Mouse (Mus musculus) heart, embryonic 10.5 days (tissue): ENCODE measurements around the gene Oxgr1. TPM values are rescaled to one million over a fixed set of nuclear protein-coding genes. Genes with fewer than 3 reads are reported as not detected.

Experiments
- DNase-seq: peaks from one replicate; pipeline ENCODE4 v3.0.0-alpha.2; 2017; ENCODE audit warnings: low spot score
- H3K27ac ChIP-seq: fragments of 300-500 bp; sonication (generic); 2 replicates; pipeline ENCODE4 v1.5.1; 2016; ENCODE audit warnings: mild to moderate bottlenecking
- H3K27me3 ChIP-seq: fragments of 300-500 bp; sonication (generic); 2 replicates; pipeline ENCODE4 v1.6.1; 2016; ENCODE audit warnings: mild to moderate bottlenecking; ENCODE audit not compliant: poor library complexity, insufficient read depth, severe bottlenecking
- H3K36me3 ChIP-seq: fragments of 300-500 bp; sonication (generic); 2 replicates; pipeline ENCODE4 v1.6.1; 2016; ENCODE audit warnings: mild to moderate bottlenecking, moderate library complexity
- H3K4me1 ChIP-seq: fragments of 300-500 bp; sonication (generic); 2 replicates; pipeline ENCODE4 v1.6.1; 2016; ENCODE audit warnings: mild to moderate bottlenecking
- H3K4me3 ChIP-seq: fragments of 300-500 bp; sonication (generic); 2 replicates; pipeline ENCODE4 v1.5.1; 2016; ENCODE audit warnings: mild to moderate bottlenecking, moderate library complexity
- H3K9me3 ChIP-seq: fragments of 300-500 bp; sonication (generic); 2 replicates; pipeline ENCODE4 v1.6.1; 2016; ENCODE audit warnings: mild to moderate bottlenecking, moderate library complexity
- WGBS: fragments of 180-500 bp; shearing (Covaris S2); methylation state at CpG from one replicate; pipeline ENCODE4 v1.1.7; 2016; 5-methylcytosine and 5-hydroxymethylcytosine counted together
- polyA plus RNA-seq: library from polyadenylated mRNA; unstranded; fragments of >200 nt; fragmentation: Nextera tagmentation; extraction: Ambion mirVana; gene quantifications from 2 replicates; pipeline ENCODE4 v1.2.1, GENCODE M21; 2016

Oxgr1 gene
- not detected in 2 replicates for polyA plus RNA-seq

DNA sequence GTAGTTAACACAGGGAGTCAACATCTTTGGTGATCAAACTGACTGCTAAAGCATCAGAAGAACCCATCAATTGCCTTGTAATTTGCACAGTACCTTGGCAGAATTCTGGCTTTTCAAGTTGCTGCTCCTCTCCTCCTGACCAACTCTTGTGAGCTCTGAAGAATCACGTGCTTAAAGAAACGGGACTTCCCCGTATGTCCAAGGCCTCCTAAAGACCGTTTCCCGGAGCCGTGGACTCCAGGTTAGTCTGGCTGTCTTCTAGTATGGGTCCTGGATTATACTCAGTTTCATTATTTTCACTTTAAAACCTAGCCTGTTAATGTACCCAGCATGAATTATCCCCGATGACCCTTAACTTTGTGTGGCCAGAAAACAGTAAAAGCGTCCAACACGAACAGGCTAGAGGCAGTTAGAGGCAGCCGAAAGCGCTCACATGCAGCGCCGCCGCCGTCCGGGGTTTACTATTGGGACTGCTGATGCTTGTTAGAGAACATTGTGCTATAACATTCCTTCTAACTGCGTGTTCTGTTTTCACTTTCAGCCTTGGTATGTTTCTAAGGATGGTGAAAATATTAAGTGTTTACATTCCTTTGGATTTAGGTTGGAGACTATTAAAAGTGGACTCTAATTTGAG, at the start of gene Oxgr1:
Oxgr1 (minus strand) TSS at position 249 of the 634 bp plus-strand sequence.
- Histone ChIP-seq H3K4me3 (no peak within 1 kb of the TSS), H3K4me1 (no peaks in the 10 kb centered on the region), H3K36me3 (no peaks in the 10 kb centered on the region), H3K27ac (no peak within 1 kb of the TSS), H3K27me3 (no peaks in the 10 kb centered on the region), H3K9me3 (no peaks in the 10 kb centered on the region)
- 91% methylated on average over 17 of the region's 17 CpGs for WGBS
- no peak for DNase-seq

DNA sequence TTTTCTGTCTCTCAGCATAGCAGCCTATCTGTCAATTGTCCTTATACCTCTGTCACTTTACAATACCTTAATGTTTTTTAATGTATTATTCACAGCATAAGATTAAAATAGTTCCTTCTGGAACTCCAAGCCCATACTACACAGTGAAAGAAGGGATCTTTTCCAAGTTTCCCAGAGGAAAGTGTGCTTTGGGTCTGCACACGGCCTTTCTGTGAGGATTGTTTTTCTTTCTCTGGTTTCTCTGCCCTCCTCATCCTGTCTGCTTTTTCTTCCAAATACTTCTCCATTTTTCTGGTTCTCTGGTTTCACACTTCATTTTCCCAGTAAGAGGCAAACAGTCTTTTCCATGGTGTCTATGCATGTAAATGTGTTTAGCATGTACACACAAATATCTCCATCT, 48.2 kb upstream of the Oxgr1 start:
- no peaks in the 10 kb centered on the region for H3K4me1 ChIP-seq
- H3K27ac ChIP-seq: no peak overlapping the region
- 42% methylated on average over 1 of the region's 1 CpGs for WGBS
- no peaks in the 10 kb centered on the region for H3K36me3 ChIP-seq
- no peaks in the 10 kb centered on the region for H3K9me3 ChIP-seq
- DNase-seq: no peak
- H3K4me3 ChIP-seq: no peak overlapping the region
- H3K27me3 ChIP-seq: no peaks in the 10 kb centered on the region

DNA sequence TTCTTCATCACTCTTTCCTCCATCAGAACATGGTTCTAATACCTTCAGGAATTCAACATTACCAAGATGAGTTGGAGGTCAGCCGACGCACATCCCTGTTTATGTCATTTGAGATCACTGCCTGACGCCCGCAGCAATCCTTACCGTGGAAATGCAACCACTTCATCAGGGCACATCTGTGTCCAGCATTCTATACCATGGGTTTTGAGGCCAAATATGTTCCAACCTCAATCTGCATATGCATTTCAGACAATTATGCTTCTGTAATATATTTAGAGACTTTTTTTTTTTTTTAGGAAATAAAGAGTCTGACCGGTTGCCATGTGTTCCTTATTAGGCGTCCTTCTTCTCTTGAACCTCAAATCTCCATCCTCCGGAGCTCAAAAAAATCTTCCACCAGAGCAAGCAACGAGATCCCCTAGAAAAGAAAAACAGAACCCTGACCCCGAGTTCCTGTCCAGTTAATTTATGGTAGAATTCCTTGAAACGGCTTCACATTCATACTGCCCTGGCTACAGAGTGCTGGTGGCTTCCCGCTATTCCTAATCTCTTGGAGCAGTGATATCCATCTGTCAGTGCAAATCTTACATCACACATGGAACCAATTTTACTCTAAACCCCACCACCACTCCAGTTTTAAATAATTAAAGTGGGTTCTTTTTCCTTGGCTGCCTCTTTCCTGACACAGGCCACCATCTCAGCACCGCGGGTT, 47.6 kb upstream of the Oxgr1 start:
- Histone ChIP-seq H3K9me3 (no peaks in the 10 kb centered on the region), H3K4me3 (no peak overlapping the region), H3K4me1 (no peaks in the 10 kb centered on the region), H3K36me3 (no peaks in the 10 kb centered on the region), H3K27me3 (no peaks in the 10 kb centered on the region), H3K27ac (no peak overlapping the region)
- 70% methylated on average over 14 of the region's 14 CpGs for whole genome bisulfite sequencing
- no peak for DNase-seq

- no peaks in the 10 kb centered on the region for H3K36me3 ChIP-seq
- no peaks in the 10 kb centered on the region for H3K4me1 ChIP-seq
- H3K9me3 ChIP-seq: no peaks in the 10 kb centered on the region
- no peak for DNase-seq
- H3K4me3 ChIP-seq: no peak overlapping the region
- H3K27ac ChIP-seq: no peak overlapping the region
- WGBS: 81% methylated on average over 7 of the region's 7 CpGs
- no peaks in the 10 kb centered on the region for H3K27me3 ChIP-seq
These were observed 46.9 kb upstream of the Oxgr1 start for GRCm38 (mm10) chr14:120089006-120089648.

DNA sequence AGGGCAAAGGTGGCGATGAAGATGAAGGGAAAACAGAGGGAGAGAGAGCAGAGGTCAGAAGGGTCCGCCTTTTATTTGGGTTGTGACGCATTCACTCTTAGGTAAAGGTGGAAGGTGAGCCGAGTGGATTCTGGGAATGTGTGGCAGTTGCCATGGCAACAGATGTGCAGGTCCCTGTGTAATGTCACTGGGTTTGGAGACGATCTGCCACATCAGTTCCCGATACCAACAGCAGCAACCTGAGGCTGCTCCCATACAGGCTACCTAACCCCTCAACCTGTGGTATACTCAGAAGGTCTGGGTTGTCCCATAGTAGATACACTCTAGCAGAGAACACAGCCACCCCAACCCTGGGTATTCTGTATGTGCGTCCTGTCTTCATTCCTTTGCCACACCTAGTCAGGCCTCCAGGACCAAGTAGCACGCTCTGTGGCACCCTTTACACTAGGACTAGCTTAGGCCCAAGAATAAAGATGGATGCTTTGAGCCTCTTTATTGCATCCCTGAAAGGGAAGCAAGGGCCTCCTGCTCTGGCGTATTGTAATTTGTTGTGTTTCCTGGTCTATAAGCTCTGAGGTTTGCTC, 41.9 kb upstream of the Oxgr1 start:
- DNase-seq: peak; percentile 47
- H3K4me1 ChIP-seq: no peaks in the 10 kb centered on the region
- no peak overlapping the region for H3K4me3 ChIP-seq
- no peaks in the 10 kb centered on the region for H3K9me3 ChIP-seq
- no peaks in the 10 kb centered on the region for H3K36me3 ChIP-seq
- no peak overlapping the region for H3K27ac ChIP-seq
- H3K27me3 ChIP-seq: no peaks in the 10 kb centered on the region
- WGBS: 82% methylated on average over 9 of the region's 9 CpGs

GRCm38 (mm10) chr14:120076192-120076591, 34.0 kb upstream of the Oxgr1 start:
- Histone ChIP-seq H3K27me3 (no peaks in the 10 kb centered on the region), H3K4me3 (no peak overlapping the region), H3K9me3 (no peaks in the 10 kb centered on the region), H3K36me3 (no peaks in the 10 kb centered on the region), H3K27ac (no peak overlapping the region), H3K4me1 (no peaks in the 10 kb centered on the region)
- DNase-seq: no peak
- 40% methylated on average over 2 of the region's 2 CpGs for WGBS

- WGBS: 76% methylated on average over 5 of the region's 5 CpGs
- Histone ChIP-seq H3K36me3 (no peaks in the 10 kb centered on the region), H3K4me1 (no peaks in the 10 kb centered on the region), H3K9me3 (no peaks in the 10 kb centered on the region), H3K4me3 (no peak overlapping the region), H3K27ac (no peak overlapping the region), H3K27me3 (no peaks in the 10 kb centered on the region)
- DNase-seq: peak; percentile 3
These were observed 33.5 kb upstream of the Oxgr1 start for GRCm38 (mm10) chr14:120075746-120076145.

DNA sequence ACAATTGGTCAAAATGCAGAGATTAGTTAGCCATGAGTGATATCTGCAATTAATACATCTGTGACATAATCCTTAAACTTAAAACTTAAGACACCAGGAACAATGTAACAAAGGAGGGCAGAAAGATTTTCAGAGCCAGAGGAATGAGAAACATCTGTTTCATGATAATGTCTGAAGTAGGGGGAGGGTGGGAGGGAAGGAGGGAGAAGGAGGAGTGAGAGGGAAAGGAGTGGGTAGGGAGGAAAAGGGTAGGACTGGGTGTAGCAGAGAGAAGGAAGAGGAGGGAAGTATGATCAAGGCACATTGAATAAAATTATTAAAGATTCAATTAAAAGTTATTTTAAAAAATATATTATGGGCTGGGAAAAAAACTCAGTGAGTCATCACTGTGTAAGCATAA, 32.0 kb upstream of the Oxgr1 start:
- H3K4me3 ChIP-seq: no peak overlapping the region
- no peaks in the 10 kb centered on the region for H3K9me3 ChIP-seq
- no peaks in the 10 kb centered on the region for H3K36me3 ChIP-seq
- H3K4me1 ChIP-seq: no peaks in the 10 kb centered on the region
- no peak overlapping the region for H3K27ac ChIP-seq
- H3K27me3 ChIP-seq: no peaks in the 10 kb centered on the region
- no peak for DNase-seq

DNA sequence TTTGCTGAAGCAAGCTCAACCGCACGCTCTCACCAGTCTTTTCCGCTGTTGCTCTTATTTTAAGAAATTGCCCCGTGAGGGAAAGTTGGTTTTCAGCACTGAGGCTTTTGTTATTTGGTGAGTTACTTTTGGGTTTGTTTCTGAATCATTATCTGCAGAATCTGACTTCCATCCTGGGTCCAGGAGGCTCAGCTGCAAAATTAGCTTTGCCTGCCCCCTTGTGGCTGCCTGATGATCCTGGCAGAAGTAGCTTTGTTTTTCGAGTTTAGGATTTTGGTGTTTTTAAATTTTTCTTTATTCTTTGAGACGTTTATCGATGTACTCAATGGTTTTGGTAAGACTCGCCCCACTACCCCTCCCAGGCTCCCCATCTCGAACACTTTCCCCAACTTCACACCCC, 18.9 kb upstream of the Oxgr1 start:
- no peaks in the 10 kb centered on the region for H3K36me3 ChIP-seq
- no peaks in the 10 kb centered on the region for H3K4me1 ChIP-seq
- no peak overlapping the region for H3K4me3 ChIP-seq
- WGBS: 64% methylated on average over 9 of the region's 9 CpGs
- no peaks in the 10 kb centered on the region for H3K9me3 ChIP-seq
- no peak for DNase-seq
- no peak overlapping the region for H3K27ac ChIP-seq
- H3K27me3 ChIP-seq: no peaks in the 10 kb centered on the region

GRCm38 (mm10) chr14:120033454-120033853, 8.8 kb downstream of the Oxgr1 start:
- DNase-seq: no peak
- Histone ChIP-seq H3K4me1 (no peaks in the 10 kb centered on the region), H3K27me3 (no peaks in the 10 kb centered on the region), H3K4me3 (no peak overlapping the region), H3K27ac (no peak overlapping the region), H3K9me3 (no peaks in the 10 kb centered on the region), H3K36me3 (no peaks in the 10 kb centered on the region)
- 26% methylated on average over 1 of the region's 1 CpGs for WGBS

DNA sequence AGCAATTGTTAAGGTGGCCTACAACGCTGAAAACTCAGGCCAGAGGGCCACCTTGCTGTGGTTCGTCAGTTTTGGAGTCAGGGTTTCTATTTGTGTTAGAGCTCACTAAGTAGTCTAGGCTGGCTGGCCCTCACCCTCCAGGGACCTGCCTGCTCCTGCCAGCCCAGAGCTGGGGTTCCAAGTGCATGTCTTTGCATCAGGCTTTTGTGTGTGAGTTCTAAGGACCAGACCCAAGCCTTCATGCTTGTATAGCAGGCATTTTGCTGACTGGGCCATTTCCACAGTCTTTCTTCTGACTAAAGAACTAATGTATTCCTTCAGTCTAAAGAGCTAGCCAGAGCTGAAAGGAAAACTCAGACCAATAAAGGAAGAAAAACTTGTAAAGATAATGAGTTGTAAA, 22.3 kb downstream of the Oxgr1 start:
- Histone ChIP-seq H3K4me1 (no peaks in the 10 kb centered on the region), H3K27ac (no peak overlapping the region), H3K9me3 (no peaks in the 10 kb centered on the region), H3K36me3 (no peaks in the 10 kb centered on the region), H3K4me3 (no peak overlapping the region), H3K27me3 (no peaks in the 10 kb centered on the region)
- no peak for DNase-seq
- WGBS: 86% methylated on average over 2 of the region's 2 CpGs

- 77% methylated on average over 11 of the region's 11 CpGs for WGBS
- DNase-seq: no peak
- H3K27ac ChIP-seq: no peak overlapping the region
These were observed 32.0 kb downstream of the Oxgr1 start for GRCm38 (mm10) chr14:120009969-120010872.

More at GRCm38 (mm10) chr14:120009969-120010872, 32.0 kb downstream of the Oxgr1 start:
- Histone ChIP-seq H3K4me3 (no peak overlapping the region), H3K9me3 (no peaks in the 10 kb centered on the region), H3K36me3 (no peaks in the 10 kb centered on the region), H3K4me1 (no peaks in the 10 kb centered on the region), H3K27me3 (no peaks in the 10 kb centered on the region)
